In genomic region chr13:104112266-104112900, GRCm38 (mm10) we compare ENCODE assay signal across 11 mouse cellular contexts. TPM values are rescaled to one million over a fixed set of nuclear protein-coding genes. Genes with fewer than 3 reads are reported as not detected.
DNase-seq lines count a peak whose midpoint lies in the region; ATAC-seq and TF ChIP-seq lines count a peak whose summit lies in the region.
"Had no signal": no experiment of that assay in that cellular context is flagged by ENCODE, and none has a peak within 500 bp of the region (broad histone marks: within the 10 kb centered on the region; RNA-seq: fewer than 3 reads in every experiment).

No protein-coding gene starts in this region.

- peaks cover 2 to 4% of the 10 kb centered on the region in 2 experiments; a peak in 2 of 4 replicates for H3K4me1 ChIP-seq in heart, embryonic 14.5 days (ENCODE audit: control insufficient read depth in 2 of 2, insufficient read depth in 2 of 2, low read length in 2 of 2)
- peaks cover 6% of the 10 kb centered on the region; the same call in 1 of the 2 replicates for H3K4me1 ChIP-seq in hindbrain, postnatal 0 days (ENCODE audit: insufficient read depth, low read length)
- H3K4me1 ChIP-seq in kidney, embryonic 16.5 days (ENCODE audit: insufficient read depth, low read length), result peaks cover 5% of the 10 kb centered on the region; the same call in 1 of the 2 replicates

- 34% methylated on average over 12 of the region's 12 CpGs for WGBS in heart, embryonic 14.5 days
- WGBS in hindbrain, postnatal 0 days, result 36% methylated on average over 12 of the region's 12 CpGs
- WGBS in kidney, embryonic 16.5 days, result 66% methylated on average over 12 of the region's 12 CpGs

- no peak for ATAC-seq in heart, embryonic 14.5 days (ENCODE audit: insufficient number of reproducible peaks, insufficient read depth, low FRiP score, low read depth)
- ATAC-seq in hindbrain, postnatal 0 days, result no peak
- no peak for ATAC-seq in megakaryocyte-erythroid progenitor cell, adult 5-6 weeks (replicated peaks; ENCODE audit: low FRiP score, low TSS enrichment, poor library complexity, severe bottlenecking)
- no peak for ATAC-seq in kidney, embryonic 16.5 days (ENCODE audit: low FRiP score, low TSS enrichment)

- peak overlapping the region; percentile 21; the same call in 1 of the 2 replicates for H3K9ac ChIP-seq in heart, embryonic 14.5 days (ENCODE audit: low read length)
- 0 out of 2 replicates have a peak overlapping the region, but pooled peaks have one; percentile 30 for H3K9ac ChIP-seq in hindbrain, postnatal 0 days (replicated peaks; ENCODE audit: low read length)
- no peak overlapping the region for H3K9ac ChIP-seq in kidney, embryonic 16.5 days (replicated peaks; ENCODE audit: low read length)

- no peak for TF ChIP-seq CTCF in hindbrain, postnatal 0 days (IDR thresholded peaks at IDR 0.05; ENCODE audit: low read depth)

- H3K27ac ChIP-seq in heart, embryonic 14.5 days (replicated peaks in 1 of 2; ENCODE audit: control insufficient read depth in 1 of 2, insufficient read depth in 1 of 2, low read depth in 2 of 2, low read length in 2 of 2), result no peak overlapping the region
- H3K27ac ChIP-seq in hindbrain, postnatal 0 days, result no peak overlapping the region
- H3K27ac ChIP-seq in kidney, embryonic 16.5 days (ENCODE audit: low read length), result no peak overlapping the region

- 0 out of 2 replicates have a peak, but pooled peaks cover 4% of the 10 kb centered on the region for H3K27me3 ChIP-seq in heart, embryonic 14.5 days (ENCODE audit: control insufficient read depth, insufficient read depth, low read length)
- no peaks in the 10 kb centered on the region for H3K27me3 ChIP-seq in hindbrain, postnatal 0 days (ENCODE audit: insufficient read depth, low read length)
- no peaks in the 10 kb centered on the region for H3K27me3 ChIP-seq in kidney, embryonic 16.5 days (ENCODE audit: insufficient read depth, low read length)

- no peaks in the 10 kb centered on the region for H3K36me3 ChIP-seq in heart, embryonic 14.5 days (ENCODE audit: control insufficient read depth, insufficient read depth, low read length)
- H3K36me3 ChIP-seq in hindbrain, postnatal 0 days (ENCODE audit: insufficient read depth, low read length), result peaks cover 3% of the 10 kb centered on the region; the same call in 1 of the 2 replicates
- H3K36me3 ChIP-seq in kidney, embryonic 16.5 days (ENCODE audit: insufficient read depth, low read length), result 0 out of 2 replicates have a peak, but pooled peaks cover 2% of the 10 kb centered on the region

- peak overlapping the region; percentile 21 for H3K4me2 ChIP-seq in heart, embryonic 14.5 days (ENCODE audit: low read length)
- peak overlapping the region; percentile 40 for H3K4me2 ChIP-seq in hindbrain, postnatal 0 days (ENCODE audit: low read depth, low read length)
- H3K4me2 ChIP-seq in kidney, embryonic 16.5 days (replicated peaks; ENCODE audit: low read depth, low read length), result no peak overlapping the region

- no peaks in the 10 kb centered on the region for H3K9me3 ChIP-seq in heart, embryonic 14.5 days (ENCODE audit: control insufficient read depth, low read length)
- no peaks in the 10 kb centered on the region for H3K9me3 ChIP-seq in hindbrain, postnatal 0 days (ENCODE audit: low read length)
- no peaks in the 10 kb centered on the region for H3K9me3 ChIP-seq in kidney, embryonic 16.5 days (ENCODE audit: low read length)

- intact Hi-C loops in heart, postnatal 25 days (cut with DNase I), result no loop called here

- no peak overlapping the region for H3K4me3 ChIP-seq in heart, embryonic 14.5 days (ENCODE audit: control insufficient read depth in 1 of 2, insufficient read depth in 1 of 2, low read depth in 1 of 2, low read length in 2 of 2)
- H3K4me3 ChIP-seq in hindbrain, postnatal 0 days (ENCODE audit: low read length), result 0 out of 2 replicates have a peak overlapping the region, but pooled peaks have one; percentile 7
- no peak overlapping the region for H3K4me3 ChIP-seq in kidney, embryonic 16.5 days (ENCODE audit: low read length)

- DNase-seq in heart, postnatal 25 days (ENCODE audit: low spot score), result no peak
- peak; percentile 34 for DNase-seq in thymus, postnatal 0 days (ENCODE audit: low spot score)
- DNase-seq in thymus, postnatal 14 days, result no peak
- no peak for DNase-seq in hindbrain, postnatal 0 days (ENCODE audit: low spot score)
- no peak for DNase-seq in adrenal gland, postnatal 14 days
- DNase-seq: adrenal gland, adult 8-10 months; cerebellum, postnatal 14 days; kidney, adult 18-20 months had no signal

RNA-seq across cellular contexts. Expression of gene Sgtb, which starts 2.8 kb away (rescaled TPM):
- polyA plus RNA-seq in heart, embryonic 14.5 days (2014; fragmentation: Nextera tagmentation; extraction: Ambion mirVana), result 2.2 and 2.9 TPM in 2 replicates
- 1 to 10 TPM in 1 of 2 experiments, under 1 TPM in 1; 0.75 to 1.6 TPM for total RNA-seq in heart, postnatal 25 days (2021)
- 0.68 and 0.72 TPM in 2 replicates for polyA plus RNA-seq in thymus, postnatal 0 days (2015; fragmentation: Nextera tagmentation; extraction: Ambion mirVana)
- total RNA-seq in hindbrain, postnatal 0 days (2014; rRNA removed), result 26.8 and 36.7 TPM in 2 replicates
- 24.3 and 24.9 TPM in 2 replicates for polyA plus RNA-seq in hindbrain, postnatal 0 days (2015; fragmentation: Nextera tagmentation; extraction: Ambion mirVana)
- 7.1 and 9.7 TPM in 2 replicates for total RNA-seq in adrenal gland, postnatal 14 days (2021)
- total RNA-seq in megakaryocyte-erythroid progenitor cell, adult 5-6 weeks (2014; fragmentation: Nextera tagmentation), result not detected in 2 replicates
- not detected in 2 replicates for total RNA-seq in megakaryocyte-erythroid progenitor cell, adult 5-6 weeks (2017)
- polyA plus RNA-seq in kidney, embryonic 16.5 days (2015; fragmentation: Nextera tagmentation; extraction: Ambion mirVana), result 6.7 and 7.1 TPM in 2 replicates

RNA-seq across cellular contexts. Expression of gene Nln, which starts 3.0 kb away (rescaled TPM):
- 25.0 and 25.6 TPM in 2 replicates for polyA plus RNA-seq in heart, embryonic 14.5 days (2014; fragmentation: Nextera tagmentation; extraction: Ambion mirVana)
- 10 to 100 TPM; 11.2 to 11.6 TPM for total RNA-seq in heart, postnatal 25 days (2021)
- 7.3 and 7.9 TPM in 2 replicates for polyA plus RNA-seq in thymus, postnatal 0 days (2015; fragmentation: Nextera tagmentation; extraction: Ambion mirVana)
- 67.3 and 71.6 TPM in 2 replicates for total RNA-seq in hindbrain, postnatal 0 days (2014; rRNA removed)
- polyA plus RNA-seq in hindbrain, postnatal 0 days (2015; fragmentation: Nextera tagmentation; extraction: Ambion mirVana), result 52.9 and 53.7 TPM in 2 replicates
- 21.0 and 26.5 TPM in 2 replicates for total RNA-seq in adrenal gland, postnatal 14 days (2021)
- 29.4 and 34.9 TPM in 2 replicates for total RNA-seq in megakaryocyte-erythroid progenitor cell, adult 5-6 weeks (2014; fragmentation: Nextera tagmentation)
- total RNA-seq in megakaryocyte-erythroid progenitor cell, adult 5-6 weeks (2017), result 47.9 and 58.8 TPM in 2 replicates
- 19.7 and 20.5 TPM in 2 replicates for polyA plus RNA-seq in kidney, embryonic 16.5 days (2015; fragmentation: Nextera tagmentation; extraction: Ambion mirVana)
